Mouse (Mus musculus): ENCODE data around the gene Fam71a.

GRCm38 (mm10) chr1:191153052-191153451 lies 11.6 kb downstream of the Fam71a start:
- TF ChIP-seq POLR2A (IDR thresholded peaks at IDR 0.05; ENCODE audit: insufficient read depth, low read depth, low read length) (no peak), CTCF (IDR thresholded peaks at IDR 0.05; ENCODE audit: insufficient read depth, low read depth, low read length) (peak; percentile 17; the same call in 1 of the 2 replicates)

All from olfactory bulb, adult 2 months (tissue).